Mouse (Mus musculus): Measurements from ENCODE around the gene Slc25a54.

DNA sequence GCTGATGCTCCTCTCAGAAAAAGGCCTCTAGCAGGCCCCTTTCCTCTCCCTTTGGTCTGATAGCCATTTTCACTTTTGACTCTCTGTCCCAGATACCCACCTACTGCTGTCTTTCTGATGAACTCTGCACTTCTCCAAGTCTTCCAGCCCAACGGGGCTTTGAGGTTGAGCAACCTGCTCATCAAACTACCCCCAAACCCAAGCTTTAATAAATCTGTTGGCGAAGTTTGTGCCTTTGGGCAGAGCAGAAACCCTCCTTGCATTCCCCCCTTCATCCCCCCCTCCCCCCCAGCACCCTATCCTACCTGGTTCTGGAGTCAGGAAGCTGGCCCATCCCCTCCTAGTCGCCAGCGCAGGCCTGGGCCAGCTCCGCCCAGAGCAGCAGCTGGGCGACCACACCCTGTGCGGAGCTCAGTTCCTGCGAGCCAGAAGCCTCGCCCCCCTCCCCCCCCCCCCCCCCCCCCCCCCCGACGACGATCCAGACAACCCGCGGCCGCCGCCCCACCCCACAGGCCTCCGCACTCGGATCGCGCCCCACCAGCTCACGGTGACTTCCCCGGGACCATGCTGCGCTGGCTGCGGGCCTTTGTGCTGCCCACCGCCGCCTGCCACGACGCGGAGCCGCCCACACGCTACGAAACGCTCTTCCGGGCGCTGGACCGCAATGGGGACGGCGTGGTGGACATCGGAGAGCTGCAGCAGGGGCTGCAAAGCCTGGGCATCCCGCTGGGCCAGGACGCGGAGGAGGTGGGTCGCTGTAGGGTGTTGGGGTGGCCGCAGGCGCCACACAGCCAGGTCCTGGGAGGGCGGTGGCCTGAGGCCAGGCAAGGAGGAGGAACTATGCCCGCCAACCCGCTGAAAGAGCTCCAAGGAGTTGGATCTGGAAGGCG is 42.6 kb downstream of the Slc25a54 start, which contains the start of gene Slc25a24:
- TF ChIP-seq POLR2A (IDR thresholded peaks at IDR 0.05; ENCODE audit: low read depth, low read length) (peak; percentile 28; the same call in 1 of the 2 replicates), CTCF (IDR thresholded peaks at IDR 0.05; ENCODE audit: extremely low read depth, insufficient read length, insufficient replicate concordance, low read depth, low read length) (no peak)

All from small intestine, adult 2 months (tissue).